Mouse (Mus musculus) heart, embryonic 13.5 days (tissue): ENCODE results near the gene Xpc. TPM values are rescaled to one million over a fixed set of nuclear protein-coding genes. Genes with fewer than 3 reads are reported as not detected.

Source experiments
- ATAC-seq: fragments of 200-750 bp; cut with Nextera tagmentation; 2 replicates; pipeline ENCODE4 v1.8.0; 2017; ENCODE audit warnings: moderate TSS enrichment; ENCODE audit not compliant: insufficient number of reproducible peaks, low FRiP score, low TSS enrichment; ENCODE audit errors: extremely low read depth
- H3K27ac ChIP-seq: fragments of 300-500 bp; sonication (generic); replicated peaks from 2 replicates; pipeline ENCODE4 v1.5.1; 2015; ENCODE audit warnings: moderate library complexity, mild to moderate bottlenecking, inconsistent platforms
- H3K27me3 ChIP-seq: fragments of 300-500 bp; sonication (generic); replicated peaks from 2 replicates; pipeline ENCODE4 v1.6.1; 2015; ENCODE audit warnings: mild to moderate bottlenecking, inconsistent platforms
- H3K36me3 ChIP-seq: fragments of 300-500 bp; sonication (generic); 2 replicates; pipeline ENCODE4 v1.6.1; 2015; ENCODE audit warnings: mild to moderate bottlenecking, inconsistent platforms
- H3K4me1 ChIP-seq: fragments of 300-500 bp; sonication (generic); 2 replicates; pipeline ENCODE4 v1.6.1; 2015; ENCODE audit warnings: inconsistent platforms
- H3K4me2 ChIP-seq: fragments of 300-500 bp; sonication (generic); 2 replicates; pipeline ENCODE4 v1.6.1; 2015; ENCODE audit warnings: inconsistent platforms, mild to moderate bottlenecking, moderate library complexity
- H3K4me3 ChIP-seq: fragments of 300-500 bp; sonication (generic); 2 replicates; pipeline ENCODE4 v1.5.1; 2015; ENCODE audit warnings: moderate library complexity, mild to moderate bottlenecking, inconsistent platforms
- H3K9ac ChIP-seq: fragments of 300-500 bp; sonication (generic); 2 replicates; pipeline ENCODE4 v1.6.1; 2015; ENCODE audit warnings: inconsistent platforms, mild to moderate bottlenecking, moderate library complexity
- H3K9me3 ChIP-seq: fragments of 300-500 bp; sonication (generic); 2 replicates; pipeline ENCODE4 v1.6.1; 2016; ENCODE audit warnings: inconsistent platforms
- WGBS: fragments of 180-500 bp; shearing (Covaris S2); methylation state at CpG from one replicate; pipeline ENCODE4 v1.1.7; 2015; ENCODE audit warnings: mixed read lengths; 5-methylcytosine and 5-hydroxymethylcytosine counted together
- polyA plus RNA-seq: library from polyadenylated mRNA; unstranded; fragments of >200 nt; fragmentation: Nextera tagmentation; extraction: Ambion mirVana; gene quantifications from 2 replicates; pipeline ENCODE4 v1.2.1, GENCODE M21; 2015

The Xpc gene
- polyA plus RNA-seq, 1 experiment from 2014 or later = 10.5 TPM

- ATAC-seq = no peak
- no peaks in the 10 kb centered on the region for H3K9me3 ChIP-seq
- no peak overlapping the region for H3K27ac ChIP-seq
- H3K9ac ChIP-seq = no peak overlapping the region
- H3K4me1 ChIP-seq = peaks cover 15% of the 10 kb centered on the region
- H3K36me3 ChIP-seq = peaks cover 64% of the 10 kb centered on the region
- WGBS = 74% methylated on average over 4 of the region's 4 CpGs
- H3K4me2 ChIP-seq = no peak overlapping the region
- peaks cover 12% of the 10 kb centered on the region for H3K27me3 ChIP-seq
- H3K4me3 ChIP-seq = no peak overlapping the region
These were observed 9.9 kb upstream of the Xpc start for GRCm38 (mm10) chr6:91525544-91525943.

- H3K4me2 ChIP-seq = no peak overlapping the region
- no peaks in the 10 kb centered on the region; the same call in 1 of the 2 replicates for H3K27me3 ChIP-seq
- no peak overlapping the region for H3K9ac ChIP-seq
- peaks cover 78% of the 10 kb centered on the region for H3K36me3 ChIP-seq
- WGBS = 92% methylated on average over 5 of the region's 5 CpGs
- no peak overlapping the region for H3K27ac ChIP-seq
- H3K9me3 ChIP-seq = no peaks in the 10 kb centered on the region
- peaks cover 13% of the 10 kb centered on the region for H3K4me1 ChIP-seq
- no peak overlapping the region for H3K4me3 ChIP-seq
- ATAC-seq = no peak
These were observed 7.1 kb upstream of the Xpc start for GRCm38 (mm10) chr6:91522816-91523215.

GRCm38 (mm10) chr6:91518454-91519020 lies 2.8 kb upstream of the Xpc start:
- H3K9ac ChIP-seq = peak overlapping the region; percentile 6; the same call in 1 of the 2 replicates
- no peak for ATAC-seq
- peaks cover 34% of the 10 kb centered on the region for H3K4me1 ChIP-seq
- no peaks in the 10 kb centered on the region for H3K9me3 ChIP-seq
- 0 out of 2 replicates have a peak overlapping the region, but pooled peaks have one; percentile 11 for H3K4me2 ChIP-seq
- no peak overlapping the region for H3K4me3 ChIP-seq
- WGBS = 73% methylated on average over 7 of the region's 7 CpGs
- no peaks in the 10 kb centered on the region for H3K27me3 ChIP-seq
- peak overlapping the region; percentile 54 for H3K27ac ChIP-seq
- peaks cover 65% of the 10 kb centered on the region for H3K36me3 ChIP-seq

- Histone ChIP-seq H3K27ac (peak overlapping the region; percentile 71; the same call in 1 of the 2 replicates), H3K27me3 (no peaks in the 10 kb centered on the region), H3K4me1 (peaks cover 34% of the 10 kb centered on the region), H3K9me3 (no peaks in the 10 kb centered on the region), H3K9ac (peak overlapping the region; percentile 88), H3K36me3 (peaks cover 35% of the 10 kb centered on the region), H3K4me2 (peak overlapping the region; percentile 91), H3K4me3 (peak overlapping the region; percentile 95)
- ATAC-seq = no peak
- WGBS = 25% methylated on average over 10 of the region's 10 CpGs
These were observed 838 bp downstream of the Xpc start for GRCm38 (mm10) chr6:91514737-91515362.

GRCm38 (mm10) chr6:91514135-91514534 lies 1.6 kb downstream of the Xpc start:
- H3K4me3 ChIP-seq = 0 out of 2 replicates have a peak overlapping the region, but pooled peaks have one; percentile 95
- no peak overlapping the region for H3K27ac ChIP-seq
- no peak for ATAC-seq
- no peaks in the 10 kb centered on the region for H3K9me3 ChIP-seq
- peaks cover 28% of the 10 kb centered on the region for H3K36me3 ChIP-seq
- peak overlapping the region; percentile 88; the same call in 1 of the 2 replicates for H3K9ac ChIP-seq
- no peaks in the 10 kb centered on the region for H3K27me3 ChIP-seq
- H3K4me1 ChIP-seq = peaks cover 34% of the 10 kb centered on the region
- peak overlapping the region; percentile 91; the same call in 1 of the 2 replicates for H3K4me2 ChIP-seq

GRCm38 (mm10) chr6:91510211-91510610 lies 5.5 kb downstream of the Xpc start:
- Histone ChIP-seq H3K4me1 (peaks cover 10% of the 10 kb centered on the region), H3K9ac (no peak overlapping the region), H3K36me3 (peaks cover 42% of the 10 kb centered on the region), H3K4me2 (no peak overlapping the region), H3K4me3 (no peak overlapping the region), H3K9me3 (no peaks in the 10 kb centered on the region), H3K27me3 (no peaks in the 10 kb centered on the region), H3K27ac (no peak overlapping the region)
- WGBS = 75% methylated on average over 10 of the region's 10 CpGs
- ATAC-seq = no peak

GRCm38 (mm10) chr6:91509326-91509725 lies 6.4 kb downstream of the Xpc start:
- no peak for ATAC-seq
- Histone ChIP-seq H3K27me3 (no peaks in the 10 kb centered on the region), H3K36me3 (peaks cover 51% of the 10 kb centered on the region), H3K27ac (no peak overlapping the region), H3K4me1 (peaks cover 2% of the 10 kb centered on the region), H3K4me2 (no peak overlapping the region), H3K9me3 (no peaks in the 10 kb centered on the region), H3K9ac (no peak overlapping the region), H3K4me3 (no peak overlapping the region)
- 36% methylated on average over 7 of the region's 7 CpGs for WGBS

- peaks cover 4% of the 10 kb centered on the region; the same call in 1 of the 2 replicates for H3K9me3 ChIP-seq
- WGBS = 80% methylated on average over 3 of the region's 3 CpGs
- no peaks in the 10 kb centered on the region for H3K27me3 ChIP-seq
- H3K27ac ChIP-seq = no peak overlapping the region
- no peaks in the 10 kb centered on the region for H3K4me1 ChIP-seq
- no peak overlapping the region for H3K4me2 ChIP-seq
- H3K4me3 ChIP-seq = no peak overlapping the region
- H3K36me3 ChIP-seq = peaks cover 63% of the 10 kb centered on the region
- ATAC-seq = no peak
- no peak overlapping the region for H3K9ac ChIP-seq
These were observed 7.6 kb downstream of the Xpc start for GRCm38 (mm10) chr6:91508041-91508440.

GRCm38 (mm10) chr6:91506036-91506435 lies 9.7 kb downstream of the Xpc start:
- WGBS = 82% methylated on average over 5 of the region's 5 CpGs
- Histone ChIP-seq H3K27ac (no peak overlapping the region), H3K4me2 (no peak overlapping the region), H3K4me1 (no peaks in the 10 kb centered on the region), H3K36me3 (peaks cover 83% of the 10 kb centered on the region), H3K9me3 (peaks cover 4% of the 10 kb centered on the region; the same call in 1 of the 2 replicates), H3K4me3 (no peak overlapping the region), H3K9ac (no peak overlapping the region), H3K27me3 (no peaks in the 10 kb centered on the region)
- no peak for ATAC-seq

GRCm38 (mm10) chr6:91503302-91503701 lies 12.4 kb downstream of the Xpc start:
- Histone ChIP-seq H3K27ac (no peak overlapping the region), H3K27me3 (no peaks in the 10 kb centered on the region), H3K9ac (no peak overlapping the region), H3K9me3 (peaks cover 4% of the 10 kb centered on the region; the same call in 1 of the 2 replicates), H3K36me3 (peaks cover 100% of the 10 kb centered on the region), H3K4me1 (no peaks in the 10 kb centered on the region), H3K4me3 (no peak overlapping the region), H3K4me2 (no peak overlapping the region)
- 71% methylated on average over 1 of the region's 1 CpGs for WGBS
- ATAC-seq = no peak

- Histone ChIP-seq H3K4me1 (no peaks in the 10 kb centered on the region), H3K9ac (no peak overlapping the region), H3K4me2 (no peak overlapping the region), H3K9me3 (no peaks in the 10 kb centered on the region), H3K36me3 (peaks cover 97% of the 10 kb centered on the region), H3K4me3 (no peak overlapping the region), H3K27me3 (no peaks in the 10 kb centered on the region), H3K27ac (no peak overlapping the region)
- 81% methylated on average over 8 of the region's 8 CpGs for WGBS
- no peak for ATAC-seq
These were observed 21.2 kb downstream of the Xpc start for GRCm38 (mm10) chr6:91494526-91494925.

- H3K36me3 ChIP-seq = peaks cover 96% of the 10 kb centered on the region
- no peak overlapping the region for H3K4me3 ChIP-seq
- H3K27me3 ChIP-seq = no peaks in the 10 kb centered on the region
- no peaks in the 10 kb centered on the region for H3K9me3 ChIP-seq
- H3K4me2 ChIP-seq = no peak overlapping the region
- H3K9ac ChIP-seq = no peak overlapping the region
- no peak overlapping the region for H3K27ac ChIP-seq
- peaks cover 8% of the 10 kb centered on the region for H3K4me1 ChIP-seq
- WGBS = 79% methylated on average over 10 of the region's 10 CpGs
- ATAC-seq = no peak
These were observed 22.6 kb downstream of the Xpc start for GRCm38 (mm10) chr6:91493053-91493452.
